Mouse (Mus musculus): ENCODE results near the gene Tldc2.

DNA sequence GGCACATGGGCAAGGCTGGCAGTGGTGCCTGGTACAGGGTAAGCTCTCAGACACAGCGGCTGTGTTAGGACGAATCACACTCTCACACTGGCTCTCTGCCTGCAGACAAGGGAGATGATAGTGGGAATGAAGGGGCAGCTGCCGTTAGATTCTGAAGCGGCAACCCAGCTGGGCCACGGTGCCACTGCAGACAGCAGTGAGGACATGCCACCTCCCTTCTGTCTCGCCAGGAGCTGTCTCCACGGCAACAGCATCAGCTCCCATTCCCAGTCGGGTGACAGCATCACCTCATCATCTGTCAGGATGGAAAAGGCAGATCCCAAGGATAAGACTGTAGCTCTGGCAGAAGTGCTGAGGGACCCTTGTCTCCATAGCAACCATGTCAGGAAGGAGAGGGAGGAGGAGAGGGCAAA, 37.0 kb upstream of the Tldc2 start:
- TF ChIP-seq TCF12 (IDR thresholded peaks at IDR 0.05; ENCODE audit: insufficient read depth, poor library complexity, severe bottlenecking) (no peak), POLR2A (IDR thresholded peaks at IDR 0.05; ENCODE audit: insufficient read length, low read depth) (no peak), MAX (IDR thresholded peaks at IDR 0.05; ENCODE audit: low read depth) (no peak), MYOD1 (IDR thresholded peaks at IDR 0.05; ENCODE audit: control insufficient read depth in 1 of 3, insufficient read length in 2 of 3, low read depth in 2 of 3) (peak in 1 of 3 experiments; percentile 26), MYOG (IDR thresholded peaks at IDR 0.05; ENCODE audit: control insufficient read depth in 1 of 3, insufficient read depth in 1 of 3, insufficient read length in 2 of 3, low read depth in 2 of 3) (no peak), POLR2AphosphoS2 (IDR thresholded peaks at IDR 0.05; ENCODE audit: insufficient read length, low read depth) (peak; percentile 25)
